Mouse (Mus musculus) C2C12 (cell line): Measurements from ENCODE around the gene Smad9.

Experiments
- CEBPB ChIP-seq: IDR thresholded peaks from one replicate; pipeline ENCODE4 v1.6.1; 2011; ENCODE audit warnings: low read depth, mild to moderate bottlenecking, control low read depth, moderate library complexity
- CTCF ChIP-seq: IDR thresholded peaks from one replicate; pipeline ENCODE4 v1.5.1; 2011; ENCODE audit not compliant: control insufficient read depth, insufficient read depth, insufficient read length
- MAX ChIP-seq: IDR thresholded peaks from one replicate; pipeline ENCODE4 v1.6.1; 2011; ENCODE audit warnings: mild to moderate bottlenecking, control low read depth
- MYOG ChIP-seq: IDR thresholded peaks from one replicate; pipeline ENCODE4 v1.6.1; 2011; ENCODE audit not compliant: control insufficient read depth, insufficient read length; ENCODE audit errors: extremely low read depth
- USF1 ChIP-seq: IDR thresholded peaks from one replicate; pipeline ENCODE4 v1.6.1; 2011; ENCODE audit warnings: low read depth, mild to moderate bottlenecking, control low read depth, moderate library complexity

DNA sequence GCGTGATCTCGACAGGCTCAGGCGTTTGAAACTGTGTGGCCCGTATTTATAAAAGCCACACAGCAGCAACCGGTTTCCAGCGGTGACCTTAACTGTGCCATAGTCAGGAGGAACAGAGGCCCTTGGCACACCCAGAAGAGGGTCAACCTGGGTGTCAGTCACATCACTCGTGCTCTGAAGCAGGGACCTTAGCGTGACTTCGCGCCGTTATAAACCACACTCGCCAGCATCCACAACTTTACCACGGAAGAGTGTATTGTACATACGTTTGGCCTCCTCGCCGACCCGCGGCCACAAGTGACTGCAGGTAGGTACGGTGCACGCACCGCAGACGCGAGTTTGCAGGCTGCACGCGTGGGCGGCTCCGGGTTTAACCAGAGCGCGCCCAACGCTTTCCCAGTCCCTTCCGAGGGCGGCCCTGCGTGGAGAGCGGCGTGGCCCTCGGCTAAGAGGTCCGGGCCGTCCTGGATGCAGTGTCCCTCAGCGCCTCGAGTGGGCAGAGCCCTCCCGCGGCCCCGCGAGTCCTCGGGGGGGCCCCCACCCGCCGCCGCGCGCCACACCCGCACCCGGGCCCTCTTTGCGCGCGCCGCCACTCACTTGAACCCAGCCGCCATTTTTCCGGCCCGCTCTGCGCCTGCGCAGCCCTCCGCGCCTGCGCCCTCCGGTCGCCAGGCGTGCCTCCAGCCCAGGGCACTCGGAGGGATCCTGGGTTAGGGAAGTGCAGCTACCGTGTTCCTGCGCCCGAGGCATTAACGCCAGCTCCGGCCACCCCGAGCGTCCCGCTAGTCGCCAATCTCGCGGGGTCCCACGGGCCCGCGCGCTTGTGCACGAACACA is 20.8 kb upstream of the Smad9 start:
- TF ChIP-seq CTCF (no peak), MAX (peak; percentile 4), MYOG (no peak), CEBPB (no peak), USF1 (no peak)
